Mouse (Mus musculus) activated CD4-positive, CD25-positive, alpha-beta regulatory T cell, adult 4 months (primary cell): Measurements from ENCODE around the gene Rhpn2. TPM values are rescaled to one million over a fixed set of nuclear protein-coding genes. Genes with fewer than 3 reads are reported as not detected.

Source experiments
- ATAC-seq: one replicate; pipeline ENCODE4 v1.8.0; 2017
- polyA plus RNA-seq, 2 experiments: library from polyadenylated mRNA; unstranded; fragments of 100-300 nt; shearing (Covaris generic); gene quantifications; one replicate each; pipeline ENCODE4 v1.2.1; 2017

Gene Rhpn2
- polyA plus RNA-seq, 2 experiments from 2014 or later: 0.29 to 0.36 TPM

DNA sequence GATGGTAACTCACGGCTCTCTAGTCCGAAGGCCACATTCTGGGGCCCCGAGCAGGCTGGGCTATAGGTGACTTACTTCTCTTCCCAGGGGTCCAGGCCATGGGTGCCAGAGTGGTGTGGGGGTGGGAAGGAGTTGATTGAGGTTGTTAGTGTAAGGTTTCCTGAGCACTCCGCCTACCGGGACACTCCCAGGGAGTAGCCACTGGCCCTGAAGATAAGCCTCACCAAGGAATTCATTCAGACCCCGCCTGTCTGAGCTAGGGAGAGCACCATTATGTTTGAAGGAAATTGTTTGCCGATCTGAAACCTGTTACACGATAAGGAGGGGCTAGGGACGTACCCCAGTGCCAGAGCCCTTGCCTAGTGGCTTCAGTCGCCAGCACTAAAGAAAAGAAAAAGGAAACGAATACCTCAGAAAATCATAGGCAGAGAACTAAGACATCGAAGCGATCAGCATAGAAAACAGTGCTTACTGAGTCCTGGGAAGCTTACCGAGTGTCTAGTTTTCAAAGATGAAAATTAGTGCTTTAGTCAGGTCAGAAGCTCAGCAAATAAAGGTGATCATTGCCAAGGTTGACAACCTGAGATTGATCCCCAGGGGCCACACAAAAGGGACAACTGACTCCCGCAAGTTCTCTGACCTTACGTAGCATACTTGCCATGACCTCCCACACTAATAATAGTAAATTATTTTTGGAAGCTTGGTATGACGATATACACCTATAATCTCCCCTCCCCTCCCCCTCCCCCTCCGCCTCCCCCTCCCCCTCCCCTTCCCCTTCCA lies 14.1 kb downstream of the Rhpn2 start:
- no peak for ATAC-seq

GRCm38 (mm10) chr7:35349022-35349421 lies 15.1 kb downstream of the Rhpn2 start:
- ATAC-seq: no peak

- no peak for ATAC-seq
Measured at GRCm38 (mm10) chr7:35349886-35350684, 16.1 kb downstream of the Rhpn2 start.

- no peak for ATAC-seq
Measured at GRCm38 (mm10) chr7:35351155-35351554, 17.2 kb downstream of the Rhpn2 start.

GRCm38 (mm10) chr7:35353306-35353705 lies 19.3 kb downstream of the Rhpn2 start:
- no peak for ATAC-seq

DNA sequence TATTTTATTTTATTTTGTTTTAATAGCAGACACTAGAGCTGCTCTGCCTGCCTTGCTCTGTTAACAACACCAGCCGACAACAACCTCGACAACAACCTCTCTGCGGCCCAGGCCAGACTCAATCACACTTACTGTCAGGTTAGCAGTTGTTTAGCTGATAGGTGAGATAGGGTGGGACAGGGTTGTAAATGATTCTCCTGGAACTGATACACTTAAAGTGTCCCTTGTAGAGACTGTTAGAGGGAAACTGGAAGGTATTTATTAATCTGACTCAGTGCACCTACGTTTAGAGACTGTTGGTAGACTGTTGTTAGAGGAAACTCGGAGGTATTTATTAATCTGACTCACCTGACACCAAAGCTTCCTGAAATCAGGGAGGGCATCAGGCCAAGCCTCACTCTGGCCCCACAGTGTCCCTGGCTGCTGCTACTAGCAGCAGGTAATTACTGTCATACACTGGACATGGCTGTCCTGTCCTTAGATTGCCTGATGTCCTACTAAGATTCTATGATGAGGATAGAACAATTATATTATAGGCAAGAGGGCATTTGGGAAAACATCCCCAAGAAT lies 21.4 kb downstream of the Rhpn2 start:
- ATAC-seq: no peak

- no peak for ATAC-seq
Measured at GRCm38 (mm10) chr7:35357621-35358020, 23.7 kb downstream of the Rhpn2 start.

DNA sequence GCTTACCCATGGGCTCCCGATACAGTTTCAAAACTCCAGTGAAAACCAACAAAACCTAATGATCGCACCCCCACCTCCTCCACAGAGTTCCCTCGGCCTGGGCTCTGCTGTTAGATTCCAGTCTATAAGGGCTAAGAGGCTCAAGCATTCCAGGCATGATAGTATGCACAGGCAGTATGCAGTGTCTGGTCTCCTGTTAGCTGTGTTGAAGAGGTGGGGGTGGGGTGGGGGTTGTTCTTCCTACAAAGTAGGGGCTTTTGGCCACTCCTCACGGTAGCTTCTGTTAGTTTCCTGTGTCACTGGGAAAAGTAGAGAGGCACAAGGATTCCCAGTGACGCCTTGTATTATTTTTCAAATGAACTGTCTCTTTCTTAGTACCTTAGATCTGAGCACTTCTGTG lies 28.3 kb downstream of the Rhpn2 start:
- ATAC-seq: no peak

- no peak for ATAC-seq
Measured at GRCm38 (mm10) chr7:35362868-35363267, 28.9 kb downstream of the Rhpn2 start.

DNA sequence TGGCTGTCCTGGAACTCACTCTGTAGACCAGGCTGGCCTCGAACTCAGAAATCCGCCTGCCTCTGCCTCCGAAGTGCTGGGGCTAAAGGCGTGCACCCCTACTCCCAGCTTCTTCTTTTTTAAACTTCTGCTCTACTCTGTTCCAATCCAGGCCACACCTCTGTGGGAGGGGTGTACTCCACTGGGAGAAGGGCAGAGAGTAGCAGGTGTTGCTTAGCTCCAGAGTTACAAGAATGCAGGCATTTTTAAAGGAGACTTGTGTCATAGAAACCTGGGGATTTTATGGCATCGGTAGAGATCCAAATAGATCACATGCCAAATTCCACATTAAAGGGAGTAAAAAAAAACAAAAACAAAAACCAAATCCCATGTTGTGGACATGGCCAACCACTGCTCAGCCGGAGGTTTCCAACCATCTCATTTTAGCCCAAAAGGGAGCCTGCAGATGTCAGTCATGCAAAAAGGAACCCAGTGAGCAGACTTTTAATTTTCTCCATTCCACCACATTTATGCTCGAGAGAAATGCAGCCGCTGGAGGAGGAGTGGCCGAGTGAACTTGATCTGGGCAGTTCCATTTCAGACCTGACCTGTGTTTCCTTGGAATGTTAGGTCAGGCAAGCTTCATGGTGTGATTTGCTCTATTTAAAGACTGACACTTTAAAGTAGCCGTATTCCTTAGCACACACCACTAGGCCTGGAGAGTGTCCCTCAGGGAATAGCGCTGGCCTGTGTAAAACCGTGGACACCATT lies 31.4 kb downstream of the Rhpn2 start:
- ATAC-seq: no peak

DNA sequence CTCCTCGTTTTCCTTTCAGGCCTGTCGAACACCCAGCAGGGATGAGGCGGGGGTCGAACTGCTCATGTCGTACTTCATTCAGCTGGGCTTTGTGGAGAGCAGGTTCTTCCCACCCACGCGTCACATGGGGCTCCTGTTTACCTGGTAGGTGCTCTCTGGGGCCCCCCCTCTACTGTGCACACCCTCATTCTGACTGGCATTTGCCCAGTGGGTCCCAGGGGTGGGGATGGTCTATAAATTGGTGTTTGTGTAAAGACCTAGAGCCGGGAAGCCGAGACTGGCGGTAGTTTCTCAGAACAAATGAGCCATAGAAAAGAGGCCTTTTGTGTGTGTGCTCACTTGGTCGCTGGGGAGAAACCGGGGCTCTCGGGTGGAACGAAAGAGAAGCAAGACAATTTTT lies 37.1 kb downstream of the Rhpn2 start:
- no peak for ATAC-seq

- ATAC-seq: no peak
Measured at GRCm38 (mm10) chr7:35372483-35373017, 38.6 kb downstream of the Rhpn2 start.

GRCm38 (mm10) chr7:35373146-35373989 lies 39.4 kb downstream of the Rhpn2 start:
- no peak for ATAC-seq

- ATAC-seq: no peak
Measured at GRCm38 (mm10) chr7:35374265-35374664, 40.3 kb downstream of the Rhpn2 start.

DNA sequence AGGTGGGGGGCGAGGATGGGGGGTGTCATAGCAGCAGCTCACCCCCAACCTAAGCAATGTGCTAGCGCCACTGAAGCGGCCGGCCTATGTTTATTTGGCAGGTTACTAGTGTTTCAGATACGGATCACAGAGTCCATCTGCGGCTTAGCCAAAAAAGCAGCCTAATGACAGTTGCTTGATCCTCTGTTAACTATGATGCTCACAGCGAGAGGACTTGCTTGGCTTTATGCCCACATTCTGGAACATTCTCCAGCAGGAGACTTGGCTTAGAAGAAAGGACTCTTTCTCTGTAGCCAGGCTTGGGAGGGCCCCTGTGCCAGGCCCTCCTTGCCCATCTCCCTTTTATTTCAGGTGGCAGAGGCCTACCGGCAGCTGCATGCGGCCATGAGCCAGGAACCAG lies 42.7 kb downstream of the Rhpn2 start:
- ATAC-seq: no peak

DNA sequence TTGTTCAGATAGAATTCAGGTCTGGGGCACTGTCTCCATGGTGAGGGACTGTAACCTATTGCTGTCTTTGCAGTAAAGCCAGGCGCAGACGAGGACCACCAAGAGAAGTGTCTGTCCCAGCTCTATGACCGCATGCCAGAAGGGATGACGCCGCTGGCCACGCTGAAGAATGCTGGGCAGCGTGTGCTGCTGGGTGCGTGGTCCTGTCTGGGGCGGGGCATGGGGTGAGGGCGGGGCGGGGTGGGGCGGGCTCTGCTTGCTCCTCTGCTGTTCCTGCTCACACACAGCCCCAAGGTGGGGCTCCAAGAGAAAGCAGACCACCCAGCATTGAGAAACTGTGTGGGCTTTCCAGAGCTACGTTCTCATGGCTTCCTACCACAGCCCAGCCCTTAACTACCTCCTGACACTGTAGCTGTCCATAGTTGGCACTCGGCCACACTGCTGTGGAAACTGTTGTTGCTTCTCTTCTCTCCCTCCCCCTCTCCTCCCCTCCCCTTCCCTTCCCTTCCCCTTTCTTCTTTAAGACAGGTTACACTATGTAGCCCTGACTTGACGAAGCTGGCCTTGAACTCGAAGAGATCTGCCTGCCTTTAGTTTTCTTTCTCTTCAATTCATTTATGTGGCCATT lies 45.6 kb downstream of the Rhpn2 start:
- no peak for ATAC-seq

DNA sequence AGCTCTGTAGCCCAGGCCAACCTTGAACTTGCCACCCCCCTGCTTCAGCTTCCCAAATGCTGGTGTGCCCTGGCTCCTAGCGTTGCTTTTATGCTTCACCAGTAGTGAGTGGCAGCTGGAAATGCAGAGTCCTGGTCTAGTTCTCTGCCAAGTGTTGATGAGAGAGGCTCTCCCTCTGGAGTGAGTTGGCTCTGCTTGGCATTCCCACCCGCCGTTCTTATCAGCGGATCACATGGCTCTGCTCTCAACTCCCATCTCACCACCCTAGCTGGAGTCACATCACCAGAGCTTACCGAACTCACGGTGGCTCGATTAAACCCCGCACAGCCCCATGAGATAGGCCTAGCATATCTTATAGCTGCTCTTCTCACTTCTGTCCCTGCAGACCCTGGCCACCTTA lies 46.4 kb downstream of the Rhpn2 start:
- ATAC-seq: no peak

DNA sequence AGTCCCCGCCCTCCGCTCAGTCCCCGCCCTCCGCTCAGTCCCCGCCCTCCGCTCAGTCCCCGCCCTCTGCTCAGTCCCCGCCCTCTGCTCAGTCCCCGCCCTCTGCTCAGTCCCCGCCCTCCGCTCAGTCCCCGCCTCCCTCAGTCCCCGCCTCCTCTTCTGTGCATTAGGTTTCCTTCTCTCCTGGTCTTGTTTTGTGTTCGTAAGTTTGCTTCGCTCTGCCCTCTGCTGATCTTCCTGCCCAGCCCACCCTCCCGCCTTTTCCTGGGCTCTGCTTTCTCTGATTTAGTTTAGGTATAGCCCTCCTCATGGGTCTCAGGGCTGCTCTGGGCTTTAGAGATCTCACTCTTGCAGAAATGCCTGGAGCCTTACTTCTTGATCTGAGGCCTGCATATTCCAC lies 47.9 kb downstream of the Rhpn2 start:
- no peak for ATAC-seq

GRCm38 (mm10) chr7:35382706-35383353 lies 48.9 kb downstream of the Rhpn2 start:
- ATAC-seq: no peak

DNA sequence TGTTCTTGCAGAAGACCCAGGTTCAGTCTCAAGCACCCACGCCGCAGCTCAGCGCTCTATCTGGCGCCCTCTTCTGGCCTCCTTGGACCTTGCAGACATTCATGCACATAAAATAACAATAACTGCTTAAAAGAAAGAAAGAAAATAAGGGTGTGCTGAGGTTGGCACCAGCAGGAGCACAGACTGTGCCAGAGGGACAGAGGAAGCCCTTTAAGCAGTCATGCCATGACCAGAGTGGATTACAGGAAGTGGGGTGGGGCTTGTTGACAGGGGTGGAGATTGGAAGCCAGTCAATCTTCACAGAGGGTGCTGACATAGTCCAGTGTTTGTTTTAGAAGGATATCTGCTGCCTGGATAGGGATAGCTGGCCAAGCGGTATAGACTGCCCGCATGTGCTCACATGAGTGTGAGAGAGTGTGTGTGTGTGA lies 52.6 kb downstream of the Rhpn2 start:
- ATAC-seq: no peak

DNA sequence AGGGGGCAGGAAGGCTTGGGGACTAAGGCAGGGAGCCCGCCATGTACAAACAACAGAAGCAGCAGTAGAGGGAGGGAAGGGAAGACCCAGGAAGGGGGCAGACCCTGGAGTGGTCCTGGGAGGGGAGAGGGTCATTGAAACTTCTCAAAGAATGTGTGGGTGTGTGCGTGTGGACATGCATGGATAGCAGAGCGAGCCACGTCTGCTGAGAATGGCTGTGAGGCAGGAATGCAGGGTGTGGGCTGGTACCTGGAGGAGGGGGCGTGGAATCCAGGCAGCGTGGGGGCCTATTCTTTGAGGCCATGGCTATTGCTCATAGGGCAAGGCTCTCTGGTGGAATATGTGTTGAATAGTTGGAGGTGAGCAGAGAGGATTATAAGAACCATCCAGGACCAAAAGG lies 54.7 kb downstream of the Rhpn2 start:
- no peak for ATAC-seq
